Mouse (Mus musculus) megakaryocyte, embryonic 14.5 days (primary cell): Measurements from ENCODE around the gene Dmkn.

ENCODE experiments used
- FLI1 ChIP-seq: IDR thresholded peaks from 2 replicates; pipeline ENCODE4 v1.6.1; 2012; ENCODE audit warnings: low read length, inconsistent platforms, mixed read lengths
- GATA1 ChIP-seq: IDR thresholded peaks from 3 replicates; pipeline ENCODE4 v1.6.1; 2012; ENCODE audit warnings: mixed read lengths, low read length, inconsistent platforms, borderline replicate concordance

- no peak for TF ChIP-seq GATA1
- no peak for TF ChIP-seq FLI1
Observed at GRCm38 (mm10) chr7:30728214-30728613, 35.3 kb upstream of the Dmkn start.
